32 mouse cellular contexts compared by ENCODE assay signal in the genomic region with DNA sequence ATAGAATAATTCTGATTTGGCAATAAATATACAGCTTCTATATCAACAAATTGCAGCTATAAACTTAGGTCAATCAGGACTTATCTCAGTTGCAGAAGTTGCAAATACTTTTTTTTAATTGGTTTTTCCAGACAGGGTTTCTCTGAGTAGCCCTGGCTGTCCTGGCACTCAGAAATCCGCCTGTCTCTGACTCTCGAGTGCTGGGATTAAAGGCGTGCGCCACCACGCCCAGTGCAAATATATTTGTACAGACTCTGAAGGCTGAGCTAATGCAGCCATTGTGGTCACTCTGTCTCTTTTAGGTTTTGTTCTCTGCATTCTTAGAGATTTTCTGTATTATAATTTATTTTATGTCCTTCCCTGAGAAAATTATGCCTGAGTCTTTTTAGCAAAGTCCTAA. TPM values are rescaled to one million over a fixed set of nuclear protein-coding genes. Genes with fewer than 3 reads are reported as not detected.
A peak's percentile ranks its signal among the peaks of the same experiment; 100 is the strongest.
DNase-seq lines count a peak whose midpoint lies in the region; ATAC-seq and TF ChIP-seq lines count a peak whose summit lies in the region.
"Had no signal": no experiment of that assay in that cellular context is flagged by ENCODE, and none has a peak within 500 bp of the region (broad histone marks: within the 10 kb centered on the region; RNA-seq: fewer than 3 reads in every experiment).

No protein-coding gene starts in this region.

- H3K4me3 ChIP-seq in intestine, embryonic 14.5 days (ENCODE audit: low read depth, low read length) = no peak overlapping the region
- no peak overlapping the region for H3K4me3 ChIP-seq in intestine, postnatal 0 days (ENCODE audit: low read depth, low read length)
- no peak overlapping the region for H3K4me3 ChIP-seq in layer of hippocampus, adult 2 months
- no peak overlapping the region for H3K4me3 ChIP-seq in intestine, embryonic 15.5 days (replicated peaks)
- H3K4me3 ChIP-seq in intestine, embryonic 16.5 days (ENCODE audit: low read length) = no peak overlapping the region
- H3K4me3 ChIP-seq: forebrain, embryonic 10.5 days; forebrain, embryonic 13.5 days; heart, adult 2 months; heart, embryonic 10.5 days; hindbrain, embryonic 12.5 days; hindbrain, embryonic 15.5 days had no signal

- no peak for ATAC-seq in intestine, embryonic 14.5 days (replicated peaks; ENCODE audit: low FRiP score, low TSS enrichment, low read depth)
- no peak for ATAC-seq in intestine, postnatal 0 days
- 0 out of 2 replicates have a peak, but pooled peaks have one; percentile 58 for ATAC-seq in intestine, embryonic 15.5 days
- no peak for ATAC-seq in intestine, embryonic 16.5 days
- ATAC-seq: CD4-positive, CD25-positive, alpha-beta regulatory T cell, adult 4 months; forebrain, embryonic 13.5 days; forebrain, embryonic 16.5 days had no signal

- no peak overlapping the region for H3K4me2 ChIP-seq in intestine, embryonic 14.5 days (ENCODE audit: low read length)
- H3K4me2 ChIP-seq in intestine, postnatal 0 days (replicated peaks; ENCODE audit: low read depth) = no peak overlapping the region
- H3K4me2 ChIP-seq in intestine, embryonic 15.5 days (replicated peaks) = no peak overlapping the region
- H3K4me2 ChIP-seq in intestine, embryonic 16.5 days (ENCODE audit: low read depth, low read length) = no peak overlapping the region
- H3K4me2 ChIP-seq: forebrain, embryonic 13.5 days; hindbrain, embryonic 12.5 days; hindbrain, embryonic 15.5 days had no signal

- TF ChIP-seq CTCF in intestine, postnatal 0 days (IDR thresholded peaks at IDR 0.05; ENCODE audit: low read depth) = no peak
- TF ChIP-seq CTCF in layer of hippocampus, adult 2 months (conservative IDR thresholded peaks at IDR 0.05) = no peak

- no peaks in the 10 kb centered on the region for H3K27me3 ChIP-seq in intestine, embryonic 14.5 days (replicated peaks; ENCODE audit: control insufficient read depth, insufficient read depth, low read length)
- H3K27me3 ChIP-seq in intestine, postnatal 0 days (replicated peaks; ENCODE audit: control insufficient read depth, insufficient read depth, low read length) = no peaks in the 10 kb centered on the region
- H3K27me3 ChIP-seq in intestine, embryonic 15.5 days (replicated peaks) = no peaks in the 10 kb centered on the region
- H3K27me3 ChIP-seq in intestine, embryonic 16.5 days (replicated peaks; ENCODE audit: control insufficient read depth, insufficient read depth, low read length) = no peaks in the 10 kb centered on the region
- H3K27me3 ChIP-seq: forebrain, embryonic 13.5 days; hindbrain, embryonic 12.5 days; hindbrain, embryonic 15.5 days had no signal

- peaks cover 63% of the 10 kb centered on the region for H3K36me3 ChIP-seq in intestine, embryonic 14.5 days (ENCODE audit: control insufficient read depth, insufficient read depth, low read length)
- H3K36me3 ChIP-seq in intestine, postnatal 0 days (ENCODE audit: control insufficient read depth, insufficient read depth) = peaks cover 12% of the 10 kb centered on the region
- peaks cover 10% of the 10 kb centered on the region for H3K36me3 ChIP-seq in intestine, embryonic 15.5 days
- H3K36me3 ChIP-seq in intestine, embryonic 16.5 days (ENCODE audit: control insufficient read depth, insufficient read depth, low read length) = no peaks in the 10 kb centered on the region

- DNase-seq in intestine, embryonic 14.5 days (ENCODE audit: low spot score) = no peak
- DNase-seq in layer of hippocampus, adult 2 months (ENCODE audit: low spot score in 2 of 2) = no peak
- DNase-seq in layer of hippocampus, postnatal 14 days (ENCODE audit: low spot score in 2 of 2) = no peak
- no peak for DNase-seq in yolk sac, embryonic 10.5 days (ENCODE audit: low spot score)
- no peak for DNase-seq in urinary bladder, postnatal 36 days (ENCODE audit: low spot score in 2 of 2)
- DNase-seq: adrenal gland, adult 2 months; adrenal gland, postnatal 14 days; cerebellum, adult 11-12 months; cerebellum, adult 8-10 months; cerebellum, postnatal 10 days; cerebellum, postnatal 36 days; gastrocnemius, postnatal 10 days; gastrocnemius, postnatal 36 days; heart, adult 2 months; heart, postnatal 14 days had no signal

- no peaks in the 10 kb centered on the region for H3K9me3 ChIP-seq in intestine, embryonic 14.5 days (ENCODE audit: control insufficient read depth, low read length)
- H3K9me3 ChIP-seq in intestine, postnatal 0 days (ENCODE audit: control insufficient read depth) = no peaks in the 10 kb centered on the region
- no peaks in the 10 kb centered on the region for H3K9me3 ChIP-seq in intestine, embryonic 15.5 days
- no peaks in the 10 kb centered on the region for H3K9me3 ChIP-seq in intestine, embryonic 16.5 days (ENCODE audit: control insufficient read depth, low read length)
- H3K9me3 ChIP-seq: forebrain, embryonic 10.5 days; forebrain, embryonic 13.5 days; heart, embryonic 10.5 days; hindbrain, embryonic 12.5 days; hindbrain, embryonic 15.5 days had no signal

- H3K27ac ChIP-seq in intestine, embryonic 14.5 days (ENCODE audit: low read depth) = 0 out of 2 replicates have a peak overlapping the region, but pooled peaks have one; percentile 9
- H3K27ac ChIP-seq in intestine, postnatal 0 days (ENCODE audit: low read depth, low read length) = no peak overlapping the region
- 0 out of 2 replicates have a peak overlapping the region, but pooled peaks have one; percentile 58 for H3K27ac ChIP-seq in layer of hippocampus, adult 2 months
- H3K27ac ChIP-seq in intestine, embryonic 15.5 days = no peak overlapping the region
- 0 out of 2 replicates have a peak overlapping the region, but pooled peaks have one; percentile 26 for H3K27ac ChIP-seq in intestine, embryonic 16.5 days (ENCODE audit: low read length)
- H3K27ac ChIP-seq: forebrain, embryonic 10.5 days; forebrain, embryonic 13.5 days; heart, adult 2 months; heart, embryonic 10.5 days; hindbrain, embryonic 12.5 days; hindbrain, embryonic 15.5 days had no signal

- H3K4me1 ChIP-seq in intestine, embryonic 14.5 days (replicated peaks; ENCODE audit: control insufficient read depth, insufficient read depth, low read length) = no peaks in the 10 kb centered on the region
- H3K4me1 ChIP-seq in intestine, postnatal 0 days (replicated peaks; ENCODE audit: control insufficient read depth, insufficient read depth, low read length) = no peaks in the 10 kb centered on the region
- H3K4me1 ChIP-seq in intestine, embryonic 15.5 days (replicated peaks) = no peaks in the 10 kb centered on the region; the same call in 1 of the 2 replicates
- 0 out of 2 replicates have a peak, but pooled peaks cover 4% of the 10 kb centered on the region for H3K4me1 ChIP-seq in intestine, embryonic 16.5 days (ENCODE audit: control insufficient read depth, insufficient read depth, low read length)
- H3K4me1 ChIP-seq: forebrain, embryonic 10.5 days; forebrain, embryonic 13.5 days; hindbrain, embryonic 12.5 days; hindbrain, embryonic 15.5 days had no signal

- WGBS in intestine, embryonic 14.5 days = 68% methylated on average over 5 of the region's 5 CpGs
- 48% methylated on average over 5 of the region's 5 CpGs for WGBS in intestine, postnatal 0 days
- 49% methylated on average over 5 of the region's 5 CpGs for WGBS in intestine, embryonic 15.5 days
- 62% methylated on average over 5 of the region's 5 CpGs for WGBS in intestine, embryonic 16.5 days

- no peak overlapping the region for H3K9ac ChIP-seq in intestine, embryonic 14.5 days (ENCODE audit: low read length)
- no peak overlapping the region for H3K9ac ChIP-seq in intestine, postnatal 0 days (ENCODE audit: low read depth, low read length)
- no peak overlapping the region for H3K9ac ChIP-seq in intestine, embryonic 15.5 days
- no peak overlapping the region for H3K9ac ChIP-seq in intestine, embryonic 16.5 days (ENCODE audit: low read depth, low read length)
- H3K9ac ChIP-seq: forebrain, embryonic 13.5 days; hindbrain, embryonic 12.5 days; hindbrain, embryonic 15.5 days had no signal

RNA-seq across cellular contexts. Expression of a gene that starts 20.7 kb away (rescaled TPM):
- polyA plus RNA-seq in intestine, embryonic 14.5 days (2014; fragmentation: Nextera tagmentation; extraction: Ambion mirVana) = 1.7 and 2.4 TPM in 2 replicates
- 14.5 and 15.4 TPM in 2 replicates for polyA plus RNA-seq in intestine, postnatal 0 days (2015; fragmentation: Nextera tagmentation; extraction: Ambion mirVana)
- 10 to 100 TPM; 77.5 to 78.6 TPM for total RNA-seq in layer of hippocampus, adult 2 months (2021)
- 10 to 100 TPM; 70.9 to 75.6 TPM for total RNA-seq in layer of hippocampus, postnatal 14 days (2021)
- polyA plus RNA-seq in intestine, embryonic 15.5 days (2015; fragmentation: Nextera tagmentation; extraction: Ambion mirVana) = 2.7 and 2.9 TPM in 2 replicates
- polyA plus RNA-seq in intestine, embryonic 16.5 days (2015; fragmentation: Nextera tagmentation; extraction: Ambion mirVana) = 1.5 and 2.2 TPM in 2 replicates
- total RNA-seq: granulocyte monocyte progenitor cell, adult 5-6 weeks had no signal

RNA-seq across cellular contexts. Expression of a gene that starts 32.0 kb away (rescaled TPM):
- polyA plus RNA-seq in intestine, embryonic 14.5 days (2014; fragmentation: Nextera tagmentation; extraction: Ambion mirVana) = 14.6 and 19.5 TPM in 2 replicates
- 6.9 and 7.7 TPM in 2 replicates for polyA plus RNA-seq in intestine, postnatal 0 days (2015; fragmentation: Nextera tagmentation; extraction: Ambion mirVana)
- 10 to 100 TPM; 33.6 to 36.0 TPM for total RNA-seq in layer of hippocampus, adult 2 months (2021)
- total RNA-seq in layer of hippocampus, postnatal 14 days (2021) = 10 to 100 TPM; 32.3 to 37.9 TPM
- 12.5 and 14.5 TPM in 2 replicates for polyA plus RNA-seq in intestine, embryonic 15.5 days (2015; fragmentation: Nextera tagmentation; extraction: Ambion mirVana)
- 10.3 and 10.9 TPM in 2 replicates for polyA plus RNA-seq in intestine, embryonic 16.5 days (2015; fragmentation: Nextera tagmentation; extraction: Ambion mirVana)

RNA-seq across cellular contexts. Expression of a gene that starts 32.0 kb away (rescaled TPM):
- polyA plus RNA-seq in intestine, embryonic 14.5 days (2014; fragmentation: Nextera tagmentation; extraction: Ambion mirVana) = 92.9 and 97.2 TPM in 2 replicates
- 35.6 and 41.8 TPM in 2 replicates for polyA plus RNA-seq in intestine, postnatal 0 days (2015; fragmentation: Nextera tagmentation; extraction: Ambion mirVana)
- total RNA-seq in layer of hippocampus, adult 2 months (2021) = 10 to 100 TPM; 93.4 to 95.1 TPM
- 100 to 1,000 TPM in 1 of 2 experiments, 10 to 100 TPM in 1; 96.1 to 101 TPM for total RNA-seq in layer of hippocampus, postnatal 14 days (2021)
- polyA plus RNA-seq in intestine, embryonic 15.5 days (2015; fragmentation: Nextera tagmentation; extraction: Ambion mirVana) = 94.2 and 97.2 TPM in 2 replicates
- polyA plus RNA-seq in intestine, embryonic 16.5 days (2015; fragmentation: Nextera tagmentation; extraction: Ambion mirVana) = 104 and 107 TPM in 2 replicates

RNA-seq across cellular contexts. Expression of a gene that starts 35.7 kb away (rescaled TPM):
- 2.2 and 2.7 TPM in 2 replicates for polyA plus RNA-seq in intestine, embryonic 14.5 days (2014; fragmentation: Nextera tagmentation; extraction: Ambion mirVana)
- 3.9 and 4.6 TPM in 2 replicates for polyA plus RNA-seq in intestine, postnatal 0 days (2015; fragmentation: Nextera tagmentation; extraction: Ambion mirVana)
- total RNA-seq in layer of hippocampus, adult 2 months (2021) = 1,000 to 10,000 TPM; 2,418 to 2,601 TPM
- 1,000 to 10,000 TPM; 1,833 to 1,912 TPM for total RNA-seq in layer of hippocampus, postnatal 14 days (2021)
- 4.1 and 5.2 TPM in 2 replicates for polyA plus RNA-seq in intestine, embryonic 15.5 days (2015; fragmentation: Nextera tagmentation; extraction: Ambion mirVana)
- 4.0 and 4.5 TPM in 2 replicates for polyA plus RNA-seq in intestine, embryonic 16.5 days (2015; fragmentation: Nextera tagmentation; extraction: Ambion mirVana)
- total RNA-seq: gastrocnemius, adult 18-20 months; gastrocnemius, postnatal 36 days; granulocyte monocyte progenitor cell, adult 5-6 weeks; hematopoietic stem cell, adult 5-6 weeks had no signal
- polyA plus RNA-seq: C2C12; CD4-positive, CD25-positive, alpha-beta regulatory T cell, adult 4 months had no signal

RNA-seq across cellular contexts. Expression of a gene that starts 52.2 kb away (rescaled TPM):
- polyA plus RNA-seq in intestine, embryonic 14.5 days (2014; fragmentation: Nextera tagmentation; extraction: Ambion mirVana) = 32.2 and 45.9 TPM in 2 replicates
- 363 and 366 TPM in 2 replicates for polyA plus RNA-seq in intestine, postnatal 0 days (2015; fragmentation: Nextera tagmentation; extraction: Ambion mirVana)
- total RNA-seq in layer of hippocampus, adult 2 months (2021) = not detected
- total RNA-seq in layer of hippocampus, postnatal 14 days (2021) = not detected
- 90.0 and 106 TPM in 2 replicates for polyA plus RNA-seq in intestine, embryonic 15.5 days (2015; fragmentation: Nextera tagmentation; extraction: Ambion mirVana)
- polyA plus RNA-seq in intestine, embryonic 16.5 days (2015; fragmentation: Nextera tagmentation; extraction: Ambion mirVana) = 159 and 167 TPM in 2 replicates
- total RNA-seq: adrenal gland, adult 2 months; adrenal gland, postnatal 14 days; gastrocnemius, adult 18-20 months; gastrocnemius, postnatal 10 days; gastrocnemius, postnatal 36 days; granulocyte monocyte progenitor cell, adult 5-6 weeks; heart, adult 2 months; heart, postnatal 14 days; hematopoietic stem cell, adult 5-6 weeks; MEL had no signal
- polyA plus RNA-seq: adrenal gland, adult 2 months; CD4-positive, CD25-positive, alpha-beta regulatory T cell, adult 4 months; cortical plate, adult 2 months; forebrain, embryonic 13.5 days; forebrain, embryonic 16.5 days; heart, embryonic 14.5 days; hindbrain, embryonic 15.5 days had no signal

Comparison
In these comparisons a context has a peak if more than half of its experiments do, and no peak if none do; other contexts are left out.
1. H3K27ac ChIP-seq: peak in intestine, embryonic 14.5 days (single experiment), layer of hippocampus, adult 2 months (single experiment) and intestine, embryonic 16.5 days (single experiment); none in intestine, postnatal 0 days (single experiment) and intestine, embryonic 15.5 days (single experiment).